Mouse (Mus musculus) thymus, adult 2 months (tissue): ENCODE data around the gene Jpt2.

ENCODE experiments used
- CTCF ChIP-seq: fragments of 200-500 bp; IDR thresholded peaks from 2 replicates; pipeline ENCODE4 v1.5.1; 2012; ENCODE audit warnings: mild to moderate bottlenecking, control low read depth, low read length, moderate library complexity, borderline replicate concordance; ENCODE audit not compliant: control insufficient read depth, poor library complexity, insufficient read depth; ENCODE audit errors: extremely low read depth
- POLR2A ChIP-seq: fragments of 200-500 bp; IDR thresholded peaks from 2 replicates; pipeline ENCODE4 v1.6.1; 2012; ENCODE audit warnings: mild to moderate bottlenecking, low read length, control low read depth, moderate library complexity; ENCODE audit not compliant: control insufficient read depth, poor library complexity, insufficient read depth; ENCODE audit errors: extremely low read depth

- TF ChIP-seq POLR2A (no peak), CTCF (no peak)
Measured at GRCm38 (mm10) chr17:24953291-24953690, 7.2 kb downstream of the Jpt2 start.
